Mouse (Mus musculus) CD4-positive, CD25-positive, alpha-beta regulatory T cell, adult 2 months (primary cell): ENCODE results near the gene Nipsnap1.

Source experiments
- DNase-seq: peaks from one replicate; pipeline ENCODE4 v3.0.0-alpha.2; 2012; ENCODE audit warnings: low read depth, low spot score

Gene Nipsnap1

DNA sequence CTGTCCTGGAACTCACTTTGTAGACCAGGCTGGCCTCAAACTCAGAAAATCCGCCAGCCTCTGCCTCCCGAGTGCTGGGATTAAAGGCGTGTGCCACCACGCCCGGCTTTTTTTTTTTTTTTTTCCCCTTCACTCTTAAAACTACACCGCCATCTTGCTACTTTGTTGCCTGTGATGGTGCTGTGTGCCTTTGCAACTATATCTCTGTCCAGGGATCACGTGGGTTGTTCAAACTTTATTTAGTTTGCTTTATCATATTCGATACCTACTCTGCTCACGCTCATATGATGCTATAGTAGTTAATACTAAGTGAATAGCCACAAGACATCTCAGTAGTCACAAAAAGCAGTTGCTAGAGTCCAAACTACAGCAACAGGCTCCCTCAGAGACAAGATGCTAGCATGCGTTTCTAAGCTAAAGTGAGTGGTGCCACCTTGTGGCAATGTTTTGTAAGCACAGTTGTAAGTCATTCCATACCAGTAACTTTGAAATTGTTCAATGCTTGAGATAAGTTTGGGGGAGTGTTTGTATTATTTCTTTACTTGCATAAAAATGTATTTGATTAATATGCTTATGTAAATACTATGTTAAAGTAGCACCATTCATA is 8.0 kb upstream of the Nipsnap1 start:
- DNase-seq: peak; percentile 87

DNA sequence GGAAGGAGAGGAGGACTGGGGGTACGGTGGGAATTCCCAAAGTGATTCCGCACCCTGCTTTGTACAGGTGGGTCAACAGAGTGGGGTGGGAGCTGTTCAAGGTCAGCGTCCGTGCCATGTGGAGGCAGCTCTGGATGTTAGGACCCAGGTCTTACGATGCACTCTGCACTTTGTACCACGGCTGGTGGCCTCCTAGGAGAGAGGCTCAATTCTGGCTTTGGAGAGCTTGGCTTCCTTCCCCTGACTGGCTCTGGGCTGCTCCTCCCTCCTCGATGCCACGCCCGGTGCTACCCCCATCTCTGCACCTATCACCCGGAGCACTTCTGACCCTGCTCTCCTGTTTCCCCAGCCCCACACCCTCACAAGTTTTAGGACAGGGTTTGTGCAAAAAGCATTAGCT is 800 bp downstream of the Nipsnap1 start:
- DNase-seq: peak; percentile 14

DNA sequence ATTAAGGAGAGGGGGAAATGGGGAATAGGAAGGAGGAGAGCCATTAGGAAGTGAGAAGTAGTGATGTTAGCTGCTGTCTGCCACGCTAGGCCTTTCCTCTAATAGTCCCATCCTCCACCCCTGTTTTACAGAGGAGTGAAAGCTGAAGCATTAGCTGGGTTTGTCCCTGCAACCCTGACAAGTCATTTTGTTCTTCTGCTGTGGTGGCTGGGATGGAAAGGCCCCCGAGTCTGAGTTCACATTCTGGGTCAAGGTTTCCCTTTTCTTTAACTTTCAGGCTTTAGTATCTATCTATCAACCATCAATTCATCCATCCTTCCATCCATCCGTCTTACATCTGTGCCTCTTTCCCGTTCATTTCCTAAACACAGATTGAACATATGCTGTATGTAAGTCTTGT is 7.3 kb downstream of the Nipsnap1 start:
- DNase-seq: no peak

GRCm38 (mm10) chr11:4882892-4883627 is 9.3 kb downstream of the Nipsnap1 start:
- DNase-seq: peak; percentile 40

DNA sequence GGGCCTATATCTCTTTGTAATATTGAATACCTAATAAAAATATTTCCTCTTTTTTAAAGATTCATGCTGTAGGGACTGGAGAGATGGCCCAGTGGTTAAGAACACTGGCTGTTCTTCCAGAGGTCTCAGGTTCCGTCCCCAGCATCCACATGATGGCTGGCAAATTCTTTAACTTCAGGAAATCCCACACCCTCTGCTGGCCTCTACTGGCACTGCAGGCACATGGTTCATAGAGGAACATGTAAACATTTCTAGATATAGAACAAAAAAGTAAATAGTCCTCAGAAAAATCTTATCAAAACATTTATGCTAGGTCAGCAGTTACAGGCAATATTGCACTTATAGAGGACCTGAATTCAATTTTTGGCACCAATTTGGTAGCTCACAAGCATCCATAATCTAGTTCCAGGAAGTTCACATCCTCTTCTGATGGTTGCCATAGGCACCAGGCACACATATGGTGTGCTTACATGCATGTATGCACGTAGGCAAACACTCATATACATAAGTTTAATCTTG is 11.7 kb downstream of the Nipsnap1 start:
- peak; percentile 77 for DNase-seq

- no peak for DNase-seq
Measured at GRCm38 (mm10) chr11:4886987-4887386, 13.2 kb downstream of the Nipsnap1 start.

- peak; percentile 84 for DNase-seq
Measured at GRCm38 (mm10) chr11:4894848-4895816, 21.4 kb downstream of the Nipsnap1 start, which contains the start of gene Thoc5. Thoc5 (plus strand) TSS chr11:4895320.

DNA sequence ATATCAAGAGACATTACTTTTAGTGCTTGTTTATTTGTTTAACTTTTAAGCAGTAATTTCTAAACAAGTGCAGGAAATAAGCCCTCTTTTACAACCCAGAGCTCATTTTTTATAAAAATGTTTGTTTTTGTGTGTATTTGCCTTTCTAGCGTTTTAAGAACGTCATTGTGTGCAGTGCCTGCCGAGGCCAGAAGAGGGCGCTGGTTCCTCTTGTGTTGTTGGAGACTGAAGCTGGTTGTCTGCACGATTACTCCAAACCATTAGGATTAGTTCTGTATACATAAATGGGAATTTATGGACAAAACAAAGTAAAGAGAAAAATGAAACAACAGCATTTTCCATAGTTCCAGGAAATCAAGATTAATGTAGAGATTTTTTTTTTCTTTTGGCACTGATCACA is 26.7 kb downstream of the Nipsnap1 start:
- peak; percentile 54 for DNase-seq

DNA sequence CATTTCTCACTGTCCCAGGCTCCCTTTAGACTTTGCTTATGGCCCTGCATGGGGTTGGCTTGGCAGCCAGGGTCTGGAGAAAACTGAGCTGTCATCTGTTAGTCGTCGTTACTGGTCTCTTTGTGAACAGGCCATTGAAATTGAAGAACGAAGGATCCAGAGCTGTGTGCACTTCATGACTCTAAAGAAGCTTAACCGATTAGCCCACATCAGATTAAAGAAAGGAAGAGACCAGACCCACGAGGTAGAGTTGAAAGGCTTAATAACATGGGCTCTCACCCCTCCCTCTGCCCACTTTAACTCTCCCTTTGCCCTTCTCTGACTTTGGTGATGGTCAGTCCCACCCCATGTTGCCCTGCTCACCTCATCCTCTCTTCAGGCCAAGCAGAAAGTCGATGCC is 28.2 kb downstream of the Nipsnap1 start:
- DNase-seq: no peak

DNA sequence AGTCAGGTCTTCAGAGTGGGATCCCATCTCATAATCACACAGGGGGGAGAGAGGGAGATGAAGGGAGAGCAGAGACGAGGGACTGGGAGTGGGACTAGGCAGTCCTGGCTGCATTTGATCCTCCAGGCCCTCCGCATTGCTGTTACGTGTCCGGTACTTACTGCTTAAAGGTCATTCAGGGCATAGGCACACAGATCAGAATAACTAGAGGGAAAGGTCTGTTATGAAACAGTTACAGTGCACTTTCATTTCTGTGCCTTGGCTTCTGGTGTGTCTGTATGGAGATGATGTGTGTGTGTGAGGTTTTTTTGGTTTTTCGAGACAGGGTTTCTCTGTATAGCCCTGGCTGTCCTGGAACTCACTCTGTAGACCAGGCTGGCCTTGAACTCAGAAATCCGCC is 32.5 kb downstream of the Nipsnap1 start:
- DNase-seq: no peak

DNA sequence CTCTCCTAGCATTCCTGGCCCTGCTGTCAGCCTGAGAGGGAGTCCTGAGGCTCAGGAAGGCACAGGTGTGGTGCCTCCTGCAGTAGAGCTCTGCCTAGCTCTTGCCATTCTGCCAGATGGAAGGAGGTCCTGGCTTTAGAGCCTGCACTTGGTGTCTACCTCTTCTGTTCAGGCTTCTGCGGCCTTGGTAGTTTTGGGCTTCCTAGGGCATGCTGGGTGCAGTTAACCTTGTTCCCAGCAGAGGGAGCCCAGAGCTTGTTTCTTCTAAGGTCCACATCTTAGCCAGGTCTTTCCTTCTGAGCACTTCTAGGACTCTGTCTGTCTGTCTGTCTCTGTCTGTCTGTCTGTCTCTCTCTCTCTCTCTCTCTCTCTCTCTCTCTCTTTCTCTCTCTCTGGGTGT is 42.3 kb downstream of the Nipsnap1 start:
- peak; percentile 82 for DNase-seq

DNA sequence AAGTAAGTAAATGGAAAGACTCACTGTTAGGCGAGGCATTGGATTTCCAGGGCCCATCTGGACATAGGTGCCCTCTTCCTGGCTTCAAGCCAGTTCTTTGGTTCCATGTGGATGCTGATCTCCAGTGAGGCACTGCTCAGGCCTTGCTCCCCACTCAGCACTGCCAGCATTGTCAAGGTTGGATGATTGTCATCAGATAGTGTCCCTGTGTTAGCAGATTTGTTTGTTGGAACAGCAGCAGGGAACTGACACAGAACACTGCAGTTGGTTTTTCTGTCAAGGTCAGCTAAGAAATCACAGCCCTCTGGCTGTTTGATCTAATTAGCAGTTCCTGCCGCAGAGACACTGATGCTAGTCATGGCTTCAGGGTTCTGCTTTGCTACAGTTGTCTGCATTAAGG is 47.5 kb downstream of the Nipsnap1 start:
- no peak for DNase-seq

GRCm38 (mm10) chr11:4921751-4922150 is 48.0 kb downstream of the Nipsnap1 start:
- DNase-seq: no peak

DNA sequence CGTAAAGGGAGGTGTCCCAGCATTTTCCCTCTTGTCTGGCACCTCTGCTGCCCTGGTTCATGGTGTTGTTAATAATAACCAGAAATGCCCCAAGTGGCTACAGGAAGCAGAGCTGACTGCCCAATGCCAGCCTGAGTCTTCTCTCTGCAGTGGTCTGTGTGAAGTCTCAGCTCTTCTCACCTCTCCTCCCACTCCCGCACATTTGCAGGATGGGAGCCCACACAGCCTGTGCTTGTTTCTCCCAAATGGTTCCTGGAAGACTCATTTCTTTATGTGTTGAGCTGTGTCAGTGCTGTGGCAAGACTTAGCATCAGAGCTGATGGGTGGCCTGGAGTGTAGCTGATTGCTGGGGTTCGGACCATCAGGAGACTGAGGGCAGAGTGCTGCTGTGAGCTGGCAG is 53.5 kb downstream of the Nipsnap1 start:
- DNase-seq: no peak

GRCm38 (mm10) chr11:4931009-4931601 is 57.4 kb downstream of the Nipsnap1 start:
- DNase-seq: no peak

DNA sequence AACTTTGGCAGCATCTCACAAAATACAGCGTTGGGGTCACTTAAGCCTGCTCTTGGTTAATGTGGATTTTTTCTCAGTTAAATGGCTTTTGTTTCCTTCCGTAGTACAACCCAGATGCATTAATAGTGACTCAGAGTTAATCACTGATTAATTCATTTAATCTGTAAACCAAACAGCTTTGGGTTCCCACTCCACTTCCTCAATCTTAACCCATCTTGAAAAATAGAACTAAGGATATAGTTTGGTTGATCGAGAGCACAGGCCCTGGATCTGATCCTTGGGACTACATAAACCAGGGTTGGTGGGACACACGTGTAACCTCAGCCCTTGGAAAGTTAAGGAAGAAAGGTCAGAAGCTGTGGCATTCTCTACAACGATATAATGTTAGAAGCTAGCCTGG is 62.5 kb downstream of the Nipsnap1 start:
- no peak for DNase-seq
